Mouse (Mus musculus): ENCODE results near the gene Zyx.

GRCm38 (mm10) chr6:42365215-42365614 is 15.8 kb downstream of the Zyx start:
- TF ChIP-seq CTCF (IDR thresholded peaks at IDR 0.05; ENCODE audit: low read depth, low read length) (no peak), POLR2A (IDR thresholded peaks at IDR 0.05; ENCODE audit: insufficient read depth, low read length) (no peak)
